Mouse (Mus musculus): ENCODE data around the gene Slc44a3. TPM values are rescaled to one million over a fixed set of nuclear protein-coding genes. Genes with fewer than 3 reads are reported as not detected.

Slc44a3 gene
- polyA plus RNA-seq (2017; shearing (Covaris generic)) = not detected

GRCm38 (mm10) chr3:121532176-121532575 is at the start of gene Slc44a3:
Slc44a3 (minus strand) TSS chr3:121532404.

GRCm38 (mm10) chr3:121425861-121426620 is 106.2 kb downstream of the Slc44a3 start, which contains the start of gene Cnn3:
Cnn3 (plus strand) TSS chr3:121426497.

Other genes starting within 250 kb of the Slc44a3 start
- gene Tmem56, start 249.3 kb downstream of the Slc44a3 start, polyA plus RNA-seq (2017; shearing (Covaris generic)) = not detected
- 13.6 TPM for gene Alg14, start 240.6 kb downstream of the Slc44a3 start, polyA plus RNA-seq (2017; shearing (Covaris generic))
- gene Cnn3, start 105.9 kb downstream of the Slc44a3 start, polyA plus RNA-seq (2017; shearing (Covaris generic)) = 34.5 TPM
- not detected for gene 4930432M17Rik, start 138.4 kb upstream of the Slc44a3 start, polyA plus RNA-seq (2017; shearing (Covaris generic))
- not detected for gene F3, start 191.1 kb upstream of the Slc44a3 start, polyA plus RNA-seq (2017; shearing (Covaris generic))